Mouse (Mus musculus): ENCODE measurements around the gene Klhdc8b.

Klhdc8b gene

GRCm38 (mm10) chr9:108481520-108482210 lies 20.3 kb upstream of the Klhdc8b start:
- DNase-seq (ENCODE audit: low spot score): no peak

- DNase-seq (ENCODE audit: low spot score): no peak
Measured at GRCm38 (mm10) chr9:108480813-108481519, 19.6 kb upstream of the Klhdc8b start.

- peak; percentile 81 for DNase-seq (ENCODE audit: low spot score)
Measured at GRCm38 (mm10) chr9:108479721-108480351, 18.5 kb upstream of the Klhdc8b start, which contains the start of gene Lamb2. Gene Lamb2 (plus strand): TSS chr9:108479736.

GRCm38 (mm10) chr9:108479241-108479640 lies 17.9 kb upstream of the Klhdc8b start:
- DNase-seq (ENCODE audit: low spot score): peak; percentile 39

- peak; percentile 72 for DNase-seq (ENCODE audit: low spot score)
Measured at GRCm38 (mm10) chr9:108478638-108479156, 17.3 kb upstream of the Klhdc8b start.

GRCm38 (mm10) chr9:108474528-108474927 lies 13.1 kb upstream of the Klhdc8b start:
- no peak for DNase-seq (ENCODE audit: low spot score)

- no peak for DNase-seq (ENCODE audit: low spot score)
Measured at GRCm38 (mm10) chr9:108469845-108470244, 8.5 kb upstream of the Klhdc8b start.

- DNase-seq (ENCODE audit: low spot score): no peak
Measured at GRCm38 (mm10) chr9:108469430-108469829, 8.0 kb upstream of the Klhdc8b start.

GRCm38 (mm10) chr9:108466219-108466618 lies 4.8 kb upstream of the Klhdc8b start:
- DNase-seq (ENCODE audit: low spot score): no peak

- DNase-seq (ENCODE audit: low spot score): no peak
Measured at GRCm38 (mm10) chr9:108463713-108464112, 2.3 kb upstream of the Klhdc8b start.

GRCm38 (mm10) chr9:108462192-108462591 lies 811 bp upstream of the Klhdc8b start:
- no peak for DNase-seq (ENCODE audit: low spot score)

GRCm38 (mm10) chr9:108461675-108462074 lies 294 bp upstream of the Klhdc8b start:
- no peak for DNase-seq (ENCODE audit: low spot score)

- DNase-seq (ENCODE audit: low spot score): peak; percentile 84
Measured at GRCm38 (mm10) chr9:108460319-108461178, 832 bp downstream of the Klhdc8b start, which contains the start of gene Ccdc71. Gene Ccdc71 (plus strand): TSS chr9:108460527.

- no peak for DNase-seq (ENCODE audit: low spot score)
Measured at GRCm38 (mm10) chr9:108459939-108460318, 1.5 kb downstream of the Klhdc8b start.

- DNase-seq (ENCODE audit: low spot score): no peak
Measured at GRCm38 (mm10) chr9:108456953-108457352, 4.4 kb downstream of the Klhdc8b start.

- DNase-seq (ENCODE audit: low spot score): no peak
Measured at GRCm38 (mm10) chr9:108455747-108456571, 5.4 kb downstream of the Klhdc8b start.

GRCm38 (mm10) chr9:108454429-108454828 lies 7.0 kb downstream of the Klhdc8b start:
- DNase-seq (ENCODE audit: low spot score): no peak

GRCm38 (mm10) chr9:108453458-108453857 lies 7.9 kb downstream of the Klhdc8b start:
- DNase-seq (ENCODE audit: low spot score): no peak

- DNase-seq (ENCODE audit: low spot score): no peak
Measured at GRCm38 (mm10) chr9:108452911-108453310, 8.5 kb downstream of the Klhdc8b start.

GRCm38 (mm10) chr9:108452291-108452906 lies 9.0 kb downstream of the Klhdc8b start:
- peak; percentile 93 for DNase-seq (ENCODE audit: low spot score)

All from MN1 (cell line).